Mouse (Mus musculus) ovary, postnatal 14 days (tissue): ENCODE data around the gene Kif3a.
"Not testable (repeated sequence)": the region's sequence is repeated elsewhere in the genome, so short reads cannot be mapped to it uniquely, and the experiment has no call there.

Source experiments
- DNase-seq: peaks from one replicate; pipeline ENCODE4 v3.0.0; 2022; ENCODE audit warnings: low spot score

Gene Kif3a

DNA sequence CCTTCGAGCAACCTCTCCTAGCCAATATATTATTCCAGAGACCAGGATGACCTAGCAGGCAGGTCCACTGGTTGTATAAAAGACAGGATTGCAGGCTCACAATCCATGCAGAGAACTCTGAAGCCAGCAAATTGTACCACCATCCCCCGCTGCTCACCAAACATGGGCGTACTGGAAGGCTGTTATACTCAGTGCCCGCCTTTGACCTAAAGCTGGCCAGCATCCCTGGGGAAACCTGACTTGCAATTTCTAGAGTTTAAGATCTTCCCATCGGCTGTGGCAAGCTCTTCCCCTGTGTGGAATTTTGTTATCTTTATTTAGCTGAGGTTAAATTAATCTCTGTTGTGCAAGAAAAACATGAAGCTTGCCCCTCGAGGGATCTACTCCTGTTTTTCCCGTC is 24.2 kb upstream of the Kif3a start:
- no peak for DNase-seq

DNA sequence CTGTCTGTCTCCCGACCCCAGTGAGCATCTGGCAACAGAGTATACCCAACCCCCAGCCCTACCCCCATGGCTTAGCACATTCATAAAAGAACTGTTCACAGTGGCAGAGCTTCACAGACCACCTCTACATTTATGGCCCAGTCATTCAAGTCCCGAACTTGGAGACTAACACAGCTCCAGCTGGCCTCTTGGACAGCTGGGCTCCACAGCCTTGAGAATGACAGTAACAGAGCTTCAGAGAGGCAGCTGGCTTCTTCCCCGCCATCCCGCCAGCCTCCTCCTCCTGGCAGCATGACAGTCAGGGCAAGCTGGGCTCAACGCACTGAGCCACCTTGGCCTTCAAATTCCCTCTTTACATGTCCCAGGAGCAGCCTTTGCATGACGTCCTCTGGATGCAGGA is 20.9 kb upstream of the Kif3a start:
- DNase-seq: no peak

DNA sequence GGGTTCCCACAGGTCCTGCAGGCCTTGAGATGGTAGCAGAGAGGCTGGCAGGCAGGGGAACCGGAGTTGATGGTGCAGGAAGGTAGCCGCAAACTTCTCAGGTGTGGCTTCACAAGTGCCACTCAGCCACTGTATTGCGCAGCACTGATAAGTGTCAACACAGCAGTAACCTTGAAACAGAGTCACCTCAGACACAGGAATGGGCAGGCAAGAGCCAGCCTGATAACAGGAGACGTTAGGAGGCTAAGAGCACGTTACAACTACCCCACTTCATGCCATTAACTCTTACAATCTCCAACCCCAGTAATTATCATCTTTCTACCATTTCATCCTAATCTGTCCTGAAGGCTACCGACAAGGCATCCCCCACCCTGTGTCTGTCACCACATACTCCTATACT is 19.6 kb upstream of the Kif3a start:
- no peak for DNase-seq

GRCm38 (mm10) chr11:53548036-53548605 is 19.1 kb upstream of the Kif3a start:
- DNase-seq: no peak

GRCm38 (mm10) chr11:53550714-53551113 is 16.5 kb upstream of the Kif3a start:
- DNase-seq: no peak

- DNase-seq: no peak
Observed at GRCm38 (mm10) chr11:53551754-53552153, 15.4 kb upstream of the Kif3a start.

- DNase-seq: not testable (repeated sequence)
Observed at GRCm38 (mm10) chr11:53556529-53556928, 10.7 kb upstream of the Kif3a start.

GRCm38 (mm10) chr11:53557992-53558391 is 9.2 kb upstream of the Kif3a start:
- DNase-seq: not testable (repeated sequence)

DNA sequence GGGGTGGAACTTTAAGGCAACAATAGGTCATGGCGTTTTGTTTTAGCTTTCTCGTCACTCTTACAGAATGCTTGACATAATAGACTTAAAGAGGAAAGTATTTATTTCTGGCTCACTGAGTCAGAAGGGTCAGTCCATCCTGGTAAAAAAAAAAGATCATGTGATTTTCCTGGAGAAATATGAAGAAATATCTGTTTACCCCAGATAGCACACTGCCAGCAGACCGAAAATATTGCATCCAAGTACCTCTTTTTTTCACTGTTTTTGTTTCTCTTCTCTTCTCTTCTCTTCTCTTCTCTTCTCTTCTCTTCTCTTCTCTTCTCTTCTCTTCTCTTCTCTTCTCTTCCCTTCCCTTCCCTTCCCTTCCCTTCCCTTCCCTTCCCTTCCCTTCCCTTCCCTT is 7.2 kb upstream of the Kif3a start:
- DNase-seq: not testable (repeated sequence)

GRCm38 (mm10) chr11:53561986-53562385 is 5.2 kb upstream of the Kif3a start:
- no peak for DNase-seq

DNA sequence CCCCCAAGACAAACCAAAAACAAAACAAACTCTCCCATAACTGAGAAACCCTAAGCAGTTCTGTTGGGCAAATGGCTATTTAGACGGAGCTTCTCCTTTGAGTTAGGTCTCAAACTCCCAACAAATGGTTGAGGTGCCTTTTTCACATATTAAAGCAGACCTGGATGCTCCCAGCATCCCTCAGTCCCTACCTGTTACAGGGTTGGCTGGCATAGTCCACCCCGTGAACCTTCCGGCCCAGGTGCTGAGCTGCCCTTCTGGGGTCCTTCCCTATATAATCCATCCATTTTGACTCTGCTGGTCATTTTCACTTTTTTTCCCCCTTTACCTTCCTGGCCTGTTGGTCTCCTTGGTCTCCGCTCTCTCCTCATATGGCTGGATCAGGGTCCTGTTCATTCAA is 533 bp upstream of the Kif3a start:
- DNase-seq: no peak

GRCm38 (mm10) chr11:53580562-53580961 is 13.4 kb downstream of the Kif3a start:
- no peak for DNase-seq

GRCm38 (mm10) chr11:53583151-53583550 is 16.0 kb downstream of the Kif3a start:
- no peak for DNase-seq

GRCm38 (mm10) chr11:53584849-53585248 is 17.7 kb downstream of the Kif3a start:
- DNase-seq: no peak

- no peak for DNase-seq
Observed at GRCm38 (mm10) chr11:53585510-53585909, 18.3 kb downstream of the Kif3a start.

- no peak for DNase-seq
Observed at GRCm38 (mm10) chr11:53588279-53588678, 21.1 kb downstream of the Kif3a start.

- DNase-seq: no peak
Observed at GRCm38 (mm10) chr11:53590368-53590768, 23.2 kb downstream of the Kif3a start.

- DNase-seq: no peak
Observed at GRCm38 (mm10) chr11:53591116-53591515, 23.9 kb downstream of the Kif3a start.

GRCm38 (mm10) chr11:53604983-53605382 is 37.8 kb downstream of the Kif3a start:
- DNase-seq: no peak

DNA sequence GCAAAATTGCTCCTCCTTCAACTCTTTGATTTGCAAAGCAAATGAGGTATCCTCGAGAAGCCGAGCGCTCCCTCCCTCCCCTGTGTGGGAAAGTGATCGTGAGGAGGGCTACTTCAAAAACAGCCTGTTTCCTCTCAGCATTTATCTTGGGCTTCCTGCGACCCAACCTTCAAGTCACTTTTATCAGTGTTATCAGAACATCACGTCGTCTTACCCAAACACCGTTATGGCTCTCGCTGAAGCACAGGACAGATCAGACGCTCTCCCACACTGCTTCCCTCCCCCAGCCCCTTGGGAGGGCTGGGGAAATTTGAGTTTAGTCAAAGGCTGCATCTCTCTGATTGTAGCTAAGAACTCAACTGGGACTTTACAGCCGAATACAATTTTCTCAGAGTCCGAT is 38.4 kb downstream of the Kif3a start:
- no peak for DNase-seq

- DNase-seq: no peak
Observed at GRCm38 (mm10) chr11:53609231-53609630, 42.1 kb downstream of the Kif3a start.

DNA sequence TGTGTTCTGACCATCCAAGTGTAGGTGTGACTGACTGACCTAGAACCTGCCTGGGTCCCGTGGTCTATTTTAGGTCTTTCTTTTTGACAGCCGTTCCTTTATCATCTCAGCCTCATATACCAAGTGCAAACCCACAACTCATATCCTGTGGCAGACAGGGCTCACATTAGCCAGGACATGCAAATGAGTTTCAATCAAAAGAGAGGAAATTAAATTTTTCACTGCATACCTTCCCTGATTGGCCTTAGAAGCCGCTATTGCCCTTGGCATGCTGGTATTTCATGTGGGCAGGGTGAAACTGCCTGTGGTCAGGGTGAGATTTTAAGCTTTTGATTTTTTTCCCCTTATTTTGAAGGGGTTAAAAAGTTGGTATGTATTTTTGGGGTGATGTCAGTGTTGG is 42.5 kb downstream of the Kif3a start:
- no peak for DNase-seq

DNA sequence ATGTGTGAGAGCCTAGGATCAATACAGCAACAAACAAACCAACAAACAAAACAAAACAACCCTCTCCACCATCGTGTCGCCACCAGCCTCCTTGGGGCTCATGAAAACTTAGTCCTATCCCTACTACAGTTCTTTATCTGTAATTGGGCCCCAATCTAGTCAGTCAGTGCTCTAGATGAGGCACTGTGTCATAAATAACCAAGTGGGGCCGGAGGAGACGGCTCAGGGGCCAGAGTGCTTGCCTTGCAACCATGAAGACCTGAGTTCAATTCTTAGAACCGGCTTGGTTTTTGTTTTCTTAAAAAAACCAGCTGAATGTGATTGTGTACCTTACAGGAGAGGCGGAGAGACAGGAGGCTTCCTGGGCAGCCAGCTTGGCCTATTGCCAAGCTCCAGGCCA is 48.0 kb downstream of the Kif3a start:
- no peak for DNase-seq

- no peak for DNase-seq
Observed at GRCm38 (mm10) chr11:53615575-53615974, 48.4 kb downstream of the Kif3a start.
